Mouse (Mus musculus) ovary, adult 18-20 months (tissue): ENCODE measurements around the gene Cul4a.

Experiments
- DNase-seq: peaks from one replicate; pipeline ENCODE4 v3.0.0; 2022; ENCODE audit warnings: low spot score, mixed read lengths

Gene Cul4a

GRCm38 (mm10) chr8:13139641-13140182 lies 34.3 kb downstream of the Cul4a start:
- DNase-seq, result no peak

DNA sequence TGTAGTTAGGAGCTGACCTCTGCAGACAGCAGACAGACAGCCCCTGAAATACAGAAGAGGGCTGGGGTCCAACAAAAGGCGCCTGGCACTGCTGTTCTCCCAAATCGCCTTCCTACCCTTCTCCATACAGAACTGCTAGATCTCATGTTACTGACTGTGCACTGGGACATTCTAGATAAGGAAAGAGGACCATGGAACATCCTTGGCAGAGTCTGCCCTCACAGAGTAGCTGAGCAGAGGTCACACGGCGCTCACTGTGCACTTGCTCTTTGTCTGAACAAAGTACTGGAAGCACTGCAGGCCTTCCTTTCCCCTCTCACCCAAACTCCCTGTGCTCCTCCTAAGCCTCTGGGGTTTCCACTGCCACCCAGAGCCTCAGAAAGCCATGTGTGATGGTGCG lies 36.3 kb downstream of the Cul4a start:
- no peak for DNase-seq

DNA sequence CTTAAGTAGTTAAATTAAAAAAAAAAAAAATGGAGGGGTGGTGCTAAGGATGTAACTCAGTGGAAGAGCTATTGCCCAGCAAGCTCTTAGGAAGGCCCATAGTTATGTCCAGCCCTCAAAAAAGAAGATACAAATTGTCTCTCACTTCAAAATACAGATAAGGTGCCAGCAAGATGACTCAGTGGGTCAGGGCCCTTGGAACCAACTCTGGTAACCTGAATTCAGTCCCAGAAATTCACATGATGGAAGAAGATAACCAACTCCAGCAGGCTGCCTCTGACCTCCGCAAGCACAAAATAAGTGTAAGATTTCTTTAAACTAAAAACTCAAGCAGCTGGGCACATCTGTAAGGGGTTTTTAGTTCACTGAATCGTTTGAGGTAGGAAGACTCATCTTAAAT lies 43.1 kb downstream of the Cul4a start:
- peak; percentile 38 for DNase-seq

DNA sequence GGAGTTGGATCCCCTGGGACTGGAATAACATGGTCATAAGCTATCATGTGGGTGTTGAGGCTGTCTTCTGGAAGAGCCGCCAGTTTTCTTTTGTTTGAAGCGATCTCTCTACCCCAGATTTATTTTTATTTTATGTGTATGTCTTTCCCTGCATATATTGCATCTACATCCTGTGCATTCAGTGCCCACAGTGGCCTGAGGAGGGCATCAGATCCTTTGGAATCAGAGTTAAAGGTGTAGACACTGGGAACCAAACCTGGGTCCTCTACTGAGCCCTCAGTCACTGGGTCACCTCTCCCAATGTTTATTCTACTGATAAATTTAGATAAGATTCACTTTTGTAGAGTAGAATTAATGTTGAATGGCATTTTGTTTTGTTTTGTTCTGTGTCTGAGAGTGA lies 43.9 kb downstream of the Cul4a start:
- DNase-seq, result no peak

DNA sequence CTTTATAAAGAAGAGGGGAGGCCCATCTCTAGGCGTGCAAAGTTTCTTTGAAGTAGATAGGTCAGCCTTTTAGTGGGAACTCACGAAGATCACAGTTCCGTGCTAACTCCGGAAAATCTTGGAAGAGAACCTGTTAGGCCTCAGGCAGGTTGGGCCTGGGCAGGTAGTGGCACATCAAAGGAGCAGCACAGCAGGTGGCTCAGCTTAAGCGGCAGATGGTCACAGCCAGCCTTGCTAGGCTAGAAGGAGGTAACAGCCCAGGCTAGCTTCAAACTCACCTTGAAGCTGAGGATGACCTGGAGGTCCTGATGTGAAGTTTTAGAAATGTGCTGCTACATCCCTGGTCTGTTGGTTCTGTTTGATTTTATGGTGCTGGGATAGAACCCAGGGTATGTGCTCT lies 44.4 kb downstream of the Cul4a start:
- no peak for DNase-seq

GRCm38 (mm10) chr8:13150929-13151328 lies 45.5 kb downstream of the Cul4a start:
- DNase-seq, result no peak

GRCm38 (mm10) chr8:13154099-13154498 lies 48.7 kb downstream of the Cul4a start:
- no peak for DNase-seq

DNA sequence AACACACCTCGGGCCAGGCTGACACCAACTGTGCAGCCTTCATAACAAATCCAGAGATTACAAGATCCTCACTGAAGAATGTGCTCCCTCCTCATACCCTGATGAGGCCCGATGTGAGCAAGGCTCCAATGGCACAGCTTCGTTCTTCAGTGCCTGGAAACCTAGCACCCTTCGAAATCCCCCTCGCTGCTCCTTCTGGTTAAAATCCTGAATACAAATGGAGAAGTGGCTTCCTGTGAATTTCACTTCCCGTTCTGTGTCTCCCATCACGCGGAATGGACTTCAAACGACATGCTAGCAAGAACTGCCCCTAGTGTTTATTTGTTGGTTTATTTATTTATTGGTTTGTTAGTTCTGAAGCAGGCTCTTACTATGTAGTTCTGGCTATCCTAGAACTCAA lies 49.9 kb downstream of the Cul4a start:
- DNase-seq, result no peak

DNA sequence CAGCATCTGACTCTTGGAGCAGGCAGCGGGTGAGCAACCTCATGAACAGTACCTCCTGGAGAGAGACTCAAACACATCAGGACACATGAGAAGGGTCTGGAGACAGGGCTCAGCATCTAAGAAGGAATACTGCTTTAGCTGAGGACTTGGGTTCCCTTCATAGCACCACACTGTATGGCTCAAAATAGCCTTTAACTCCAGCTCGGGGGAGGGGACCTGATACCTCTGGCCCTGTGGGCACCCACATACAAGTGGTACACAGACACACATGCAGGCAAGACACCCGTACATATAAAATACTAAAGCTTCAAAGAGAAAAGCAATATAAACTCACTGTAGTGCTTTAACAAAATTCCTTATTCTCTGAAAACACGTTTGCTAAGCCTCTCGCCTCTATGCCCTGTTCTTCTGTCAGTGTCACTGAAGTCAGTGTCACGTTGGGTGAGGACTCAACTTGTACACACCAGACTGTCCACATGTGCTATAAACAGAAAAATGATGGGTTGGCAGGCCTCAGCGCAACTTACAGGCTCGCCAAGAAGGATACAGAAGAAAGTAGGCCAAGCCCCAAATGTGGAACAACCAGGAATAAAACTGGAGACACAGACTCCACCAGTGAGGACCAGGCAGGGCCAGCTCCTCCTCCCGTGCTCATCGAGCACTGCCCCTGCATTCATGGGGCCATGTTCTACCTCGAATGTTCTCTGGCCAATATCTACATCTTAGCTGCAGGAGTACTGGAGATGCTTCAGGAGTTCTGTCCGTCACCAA lies 51.1 kb downstream of the Cul4a start:
- DNase-seq, result no peak

DNA sequence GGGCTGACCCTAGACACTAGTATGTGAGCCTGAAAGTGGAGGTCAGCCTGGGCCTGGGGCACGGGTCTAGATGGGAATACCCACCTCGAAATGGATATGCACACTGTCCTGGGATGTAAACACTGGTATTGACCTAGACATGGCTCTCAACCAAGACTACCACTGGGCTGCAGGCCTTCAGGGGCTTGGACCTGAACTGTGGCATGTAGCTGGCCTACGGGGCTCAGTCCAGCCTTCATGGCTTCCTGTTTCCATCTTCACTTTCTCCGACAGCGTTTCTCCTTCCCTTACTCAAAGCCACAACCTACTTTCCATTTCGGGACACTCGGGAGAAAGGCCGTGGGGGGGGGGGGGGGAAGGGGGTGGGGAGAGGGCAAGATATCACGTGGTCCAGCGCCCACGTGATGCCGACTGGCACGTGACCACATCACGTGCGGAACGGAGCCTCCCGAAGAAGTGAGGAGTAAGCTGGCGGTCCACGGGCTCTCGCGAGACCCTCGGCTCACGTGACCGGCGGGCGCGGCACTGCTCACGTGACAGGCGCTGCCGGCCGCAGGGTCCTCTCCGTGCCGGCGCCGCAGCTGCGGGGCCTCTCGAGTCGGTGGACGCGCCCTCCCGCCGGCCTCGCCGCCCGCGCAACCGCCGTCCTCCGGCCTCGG lies 53.4 kb downstream of the Cul4a start, which contains the start of gene Lamp1:
Lamp1 (plus strand) TSS at position 444 of the 659 bp plus-strand sequence.
- peak; percentile 99 for DNase-seq

DNA sequence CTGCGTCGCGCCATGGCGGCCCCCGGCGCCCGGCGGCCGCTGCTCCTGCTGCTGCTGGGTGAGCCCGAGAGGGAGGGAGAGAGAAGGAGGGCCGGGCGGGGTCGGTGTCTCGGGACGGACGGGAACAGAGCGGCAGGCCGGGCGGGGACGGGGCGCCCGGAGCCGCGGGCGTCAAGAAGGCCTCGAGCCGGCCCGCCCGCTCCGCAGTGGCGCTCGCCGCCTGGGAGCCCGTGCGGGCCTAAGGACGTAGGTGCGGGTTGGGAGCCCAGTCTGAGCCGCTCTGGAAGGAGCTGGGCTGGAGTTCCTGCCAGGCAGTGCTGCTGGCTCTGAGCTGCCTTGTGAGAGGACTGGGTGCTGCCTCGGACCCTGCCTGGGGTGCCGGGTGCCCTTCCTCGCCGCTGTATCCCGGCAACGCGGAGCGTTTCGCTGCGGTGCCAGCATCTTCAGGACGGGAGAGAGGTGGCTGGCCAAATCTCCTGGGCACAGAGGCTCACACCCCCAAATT lies 54.0 kb downstream of the Cul4a start:
- DNase-seq, result no peak

DNA sequence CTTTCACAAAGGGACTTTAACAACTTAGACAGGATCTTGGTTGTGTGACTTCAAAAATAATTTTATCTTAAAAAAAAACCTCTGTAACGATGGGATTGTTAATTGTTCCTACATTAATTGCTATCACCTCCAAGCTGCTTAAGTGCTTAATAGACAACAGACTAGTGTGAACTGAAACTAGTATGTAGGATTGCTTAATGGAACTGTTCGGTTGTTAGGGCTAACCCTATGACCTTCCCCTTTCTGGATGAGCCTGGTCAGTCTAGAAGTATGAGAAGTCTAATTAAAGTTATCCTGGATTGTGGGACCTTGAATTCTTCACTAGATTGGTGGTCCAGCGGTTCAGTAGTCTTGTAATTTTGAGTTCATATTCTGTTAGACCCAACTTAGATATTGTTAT lies 55.3 kb downstream of the Cul4a start:
- DNase-seq, result no peak

DNA sequence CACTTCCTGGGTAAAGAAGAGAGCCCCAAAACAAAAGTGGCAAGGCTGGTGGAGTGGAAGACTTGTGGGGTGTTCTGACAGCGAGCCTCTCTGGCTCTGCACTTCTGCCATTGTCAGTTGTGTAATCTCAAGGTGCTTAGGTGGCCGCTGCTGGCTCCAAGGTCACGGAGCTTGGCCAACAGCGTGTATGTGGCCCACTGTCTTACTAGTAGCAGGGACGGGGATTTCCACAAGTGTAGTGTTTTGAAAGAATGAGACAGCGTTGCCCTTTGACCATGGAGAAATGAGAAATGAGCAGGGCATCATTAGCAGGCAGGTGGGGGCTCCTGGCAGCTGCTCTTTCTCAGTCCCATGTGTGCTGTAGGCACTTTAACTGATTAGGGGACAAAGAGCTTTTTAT lies 56.7 kb downstream of the Cul4a start:
- DNase-seq, result no peak

DNA sequence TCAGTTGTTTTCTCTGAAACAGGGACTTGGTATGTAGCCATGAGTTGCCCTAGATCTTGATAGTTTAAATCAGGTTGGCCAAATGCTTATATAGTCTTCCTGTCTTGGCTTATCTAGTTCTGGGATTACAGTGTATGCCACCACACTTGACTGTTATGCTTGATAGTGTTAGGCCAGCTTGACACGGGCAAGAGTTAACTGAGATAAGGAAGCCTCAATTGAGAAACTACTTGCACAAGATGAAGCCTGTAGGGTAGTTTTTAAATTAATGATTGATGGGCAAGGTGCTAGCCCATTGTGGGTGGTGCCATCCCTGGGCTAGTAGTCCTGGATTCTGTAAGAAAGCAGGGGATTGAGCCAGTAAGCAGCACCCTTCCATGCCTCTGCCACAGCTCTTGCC lies 58.1 kb downstream of the Cul4a start:
- DNase-seq, result no peak

GRCm38 (mm10) chr8:13164361-13164760 lies 58.9 kb downstream of the Cul4a start:
- no peak for DNase-seq

DNA sequence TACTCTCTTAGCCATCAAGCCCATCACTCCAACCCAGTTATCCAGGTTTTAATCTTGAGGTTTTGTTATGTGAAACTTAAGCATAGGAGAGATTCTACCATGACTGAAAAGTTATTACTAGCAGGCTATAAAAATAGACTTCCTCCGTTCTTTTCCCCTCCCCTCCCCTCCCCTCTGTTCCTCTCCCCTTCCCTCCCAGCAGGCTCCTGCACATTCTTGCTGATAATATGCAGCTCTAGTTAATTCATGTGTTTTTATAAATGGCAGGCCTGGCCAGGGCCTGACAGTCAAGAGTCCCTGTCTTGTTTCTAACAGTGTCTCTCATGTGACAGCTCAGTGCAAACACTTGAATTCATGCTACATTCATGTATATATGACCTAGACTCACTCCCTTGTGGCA lies 65.1 kb downstream of the Cul4a start:
- no peak for DNase-seq

- no peak for DNase-seq
Observed at GRCm38 (mm10) chr8:13174305-13174704, 68.9 kb downstream of the Cul4a start.

GRCm38 (mm10) chr8:13174811-13175210 lies 69.4 kb downstream of the Cul4a start:
- no peak for DNase-seq

DNA sequence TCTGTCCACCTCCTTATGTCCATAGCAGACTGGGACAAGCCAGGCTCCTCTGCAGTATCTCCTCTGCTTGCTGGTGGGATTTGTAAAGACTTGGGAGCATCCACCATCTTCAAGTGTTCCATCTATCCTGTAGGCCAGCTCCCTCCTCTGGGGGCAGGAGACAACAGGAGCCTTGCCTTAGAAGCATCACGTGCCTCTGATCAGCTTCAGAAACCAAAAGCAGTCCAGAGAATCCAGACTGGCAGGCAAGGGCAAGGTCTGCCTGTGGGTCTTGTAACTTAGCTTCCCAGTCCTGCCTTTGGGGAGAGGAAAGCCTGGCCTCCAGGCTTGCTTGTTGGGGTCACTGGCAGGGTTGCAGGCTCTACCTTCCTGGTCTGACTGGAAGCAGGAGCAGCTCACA lies 70.2 kb downstream of the Cul4a start:
- no peak for DNase-seq

- DNase-seq, result no peak
Observed at GRCm38 (mm10) chr8:13177173-13177852, 71.9 kb downstream of the Cul4a start.

- no peak for DNase-seq
Observed at GRCm38 (mm10) chr8:13178137-13178536, 72.7 kb downstream of the Cul4a start.

DNA sequence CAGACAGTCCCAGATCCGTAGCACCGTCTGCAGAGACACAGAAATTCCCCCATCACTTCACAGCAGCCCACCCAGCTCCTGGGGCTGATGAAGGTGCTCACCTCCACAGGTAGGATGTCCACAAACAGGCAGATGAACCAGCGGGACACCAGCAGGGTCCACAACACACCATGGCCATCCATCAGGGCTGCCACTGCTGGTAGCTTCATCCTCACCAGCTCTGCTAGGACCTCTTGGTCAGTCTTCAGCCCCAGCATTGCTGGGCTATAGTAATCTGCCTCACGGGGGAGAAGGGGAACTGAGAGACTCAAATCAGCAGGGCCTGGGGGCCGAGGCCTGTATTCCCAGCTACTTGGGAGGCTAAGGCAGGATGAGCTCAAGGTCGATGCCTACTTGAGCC lies 74.1 kb downstream of the Cul4a start:
- no peak for DNase-seq

- no peak for DNase-seq
Observed at GRCm38 (mm10) chr8:13179948-13180347, 74.5 kb downstream of the Cul4a start.
